Mouse (Mus musculus): ENCODE data around the gene Nubp1.
A peak's percentile ranks its signal among the peaks of the same experiment; 100 is the strongest.

The Nubp1 gene

GRCm38 (mm10) chr16:10411764-10412746 lies at the start of gene Nubp1:
Gene Nubp1 (plus strand): TSS chr16:10411948.
- peak; percentile 95 for DNase-seq

GRCm38 (mm10) chr16:10363061-10363460 lies 48.7 kb upstream of the Nubp1 start:
- DNase-seq, result no peak

- peak in 1 of 2 experiments; percentile 36 for DNase-seq
Observed at GRCm38 (mm10) chr16:10365796-10366195, 46.0 kb upstream of the Nubp1 start.

- peak; percentile 78 to 90 for DNase-seq
Observed at GRCm38 (mm10) chr16:10366240-10367217, 45.2 kb upstream of the Nubp1 start.

GRCm38 (mm10) chr16:10369468-10369934 lies 42.2 kb upstream of the Nubp1 start:
- peak; percentile 45 to 85 for DNase-seq

- no peak for DNase-seq
Observed at GRCm38 (mm10) chr16:10369996-10370395, 41.8 kb upstream of the Nubp1 start.

GRCm38 (mm10) chr16:10372372-10372771 lies 39.4 kb upstream of the Nubp1 start:
- peak in 1 of 2 experiments; percentile 71 for DNase-seq

GRCm38 (mm10) chr16:10374254-10375011 lies 37.3 kb upstream of the Nubp1 start:
- DNase-seq, result peak; percentile 59 to 67

- no peak for DNase-seq
Observed at GRCm38 (mm10) chr16:10377286-10377685, 34.5 kb upstream of the Nubp1 start.

GRCm38 (mm10) chr16:10379531-10379930 lies 32.2 kb upstream of the Nubp1 start:
- DNase-seq, result no peak

GRCm38 (mm10) chr16:10384060-10384497 lies 27.7 kb upstream of the Nubp1 start:
- peak; percentile 52 to 61 for DNase-seq

- no peak for DNase-seq
Observed at GRCm38 (mm10) chr16:10384544-10384943, 27.2 kb upstream of the Nubp1 start.

GRCm38 (mm10) chr16:10385261-10385660 lies 26.5 kb upstream of the Nubp1 start:
- peak in 1 of 2 experiments; percentile 32 for DNase-seq

- no peak for DNase-seq
Observed at GRCm38 (mm10) chr16:10388634-10389365, 22.9 kb upstream of the Nubp1 start.

GRCm38 (mm10) chr16:10392587-10392986 lies 19.2 kb upstream of the Nubp1 start:
- DNase-seq, result no peak

- peak; percentile 74 to 90 for DNase-seq
Observed at GRCm38 (mm10) chr16:10394699-10395540, 16.8 kb upstream of the Nubp1 start, which contains the start of gene Tekt5. Gene Tekt5 (minus strand): TSS chr16:10395490.

GRCm38 (mm10) chr16:10398755-10399154 lies 13.0 kb upstream of the Nubp1 start:
- DNase-seq, result no peak

- DNase-seq, result peak; percentile 74 to 85
Observed at GRCm38 (mm10) chr16:10399160-10399559, 12.6 kb upstream of the Nubp1 start.

- peak; percentile 58 to 70 for DNase-seq
Observed at GRCm38 (mm10) chr16:10415976-10416375, 4.2 kb downstream of the Nubp1 start.

GRCm38 (mm10) chr16:10416866-10417265 lies 5.1 kb downstream of the Nubp1 start:
- DNase-seq, result peak in 1 of 2 experiments; percentile 7

All from lung, postnatal 4 days (tissue).